In the genomic region with DNA sequence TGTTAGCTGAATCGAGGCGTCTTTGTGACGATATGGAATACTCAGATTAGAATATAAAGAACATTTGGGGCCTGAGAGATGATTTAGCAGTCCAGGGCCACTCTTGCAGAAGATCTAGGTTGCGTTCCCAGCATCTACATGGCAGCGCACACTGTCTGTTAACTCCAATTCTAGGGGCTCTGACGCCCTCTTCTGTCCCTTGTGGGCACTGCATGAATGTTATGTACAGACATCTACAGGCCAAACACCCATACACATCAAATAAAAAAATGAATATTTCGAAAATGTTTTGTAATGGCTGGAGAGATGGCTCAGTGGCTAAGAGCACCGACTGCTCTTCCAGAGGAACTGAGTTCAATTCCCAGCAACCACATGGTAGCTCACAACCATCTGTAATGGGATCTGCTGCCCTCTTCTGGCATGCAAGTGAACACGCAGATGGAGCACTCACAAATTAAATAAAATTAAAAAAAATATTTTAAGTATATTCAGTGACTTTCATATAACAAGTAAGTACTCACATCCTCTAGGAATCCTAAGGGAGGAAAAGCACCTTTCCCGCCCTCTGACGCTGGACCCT, we compare ENCODE assay signal across 15 mouse cellular contexts. TPM values are rescaled to one million over a fixed set of nuclear protein-coding genes. Genes with fewer than 3 reads are reported as not detected.
A peak's percentile ranks its signal among the peaks of the same experiment; 100 is the strongest.
DNase-seq lines count a peak whose midpoint lies in the region; ATAC-seq and TF ChIP-seq lines count a peak whose summit lies in the region.
"Had no signal": no experiment of that assay in that cellular context is flagged by ENCODE, and none has a peak within 500 bp of the region (broad histone marks: within the 10 kb centered on the region; RNA-seq: fewer than 3 reads in every experiment).

No protein-coding gene starts in this region.

- in situ Hi-C loops in ES-E14 (cut with MboI; ENCODE audit: low sequenced_read_pairs in 2 of 2, unreplicated experiment in 2 of 2), result no loop called here

- H3K9ac ChIP-seq in heart, postnatal 0 days (replicated peaks; ENCODE audit: low read depth, low read length), result no peak overlapping the region
- H3K9ac ChIP-seq in heart, embryonic 12.5 days, result no peak overlapping the region
- no peak overlapping the region for H3K9ac ChIP-seq in midbrain, postnatal 0 days (replicated peaks; ENCODE audit: low read length, poor library complexity, severe bottlenecking)
- H3K9ac ChIP-seq in midbrain, embryonic 13.5 days (replicated peaks), result no peak overlapping the region
- no peak overlapping the region for H3K9ac ChIP-seq in ES-E14 (ENCODE audit: insufficient read depth, low read depth, low read length, poor library complexity, severe bottlenecking)

- ATAC-seq in heart, postnatal 0 days (ENCODE audit: insufficient read depth, low read depth), result no peak
- ATAC-seq in heart, embryonic 12.5 days (ENCODE audit: insufficient number of reproducible peaks, low FRiP score), result no peak
- no peak for ATAC-seq in midbrain, postnatal 0 days (ENCODE audit: low FRiP score)
- ATAC-seq in midbrain, embryonic 13.5 days, result no peak

- 0 out of 2 replicates have a peak, but pooled peaks have one; percentile 19 for TF ChIP-seq CTCF in heart, postnatal 0 days (IDR thresholded peaks at IDR 0.05; ENCODE audit: low read depth)
- TF ChIP-seq CTCF in midbrain, postnatal 0 days (IDR thresholded peaks at IDR 0.05), result peak; percentile 46

- TF ChIP-seq EP300 in heart, postnatal 0 days (IDR thresholded peaks at IDR 0.05; ENCODE audit: low read depth), result no peak

- no peak for DNase-seq in heart, postnatal 0 days (ENCODE audit: low spot score)
- DNase-seq in midbrain, postnatal 0 days (ENCODE audit: low spot score), result no peak
- peak; percentile 56 for DNase-seq in ES-E14 (ENCODE audit: low read depth, low spot score)
- peak; percentile 57 for DNase-seq in naive thymus-derived CD4-positive, alpha-beta T cell, adult 2 months (ENCODE audit: low read depth)
- no peak for DNase-seq in urinary bladder, postnatal 4 days (ENCODE audit: low spot score in 2 of 2)
- no peak for DNase-seq in adrenal gland, adult 18-20 months (ENCODE audit: low spot score in 2 of 2)
- DNase-seq: adrenal gland, postnatal 36 days; cerebellum, adult 18-20 months; thymus, postnatal 36 days had no signal

- H3K9me3 ChIP-seq in heart, postnatal 0 days (replicated peaks; ENCODE audit: control insufficient read depth, low read length), result no peaks in the 10 kb centered on the region
- no peaks in the 10 kb centered on the region; the same call in 1 of the 2 replicates for H3K9me3 ChIP-seq in heart, embryonic 12.5 days (replicated peaks)
- no peaks in the 10 kb centered on the region for H3K9me3 ChIP-seq in midbrain, postnatal 0 days (ENCODE audit: low read length)
- no peaks in the 10 kb centered on the region for H3K9me3 ChIP-seq in midbrain, embryonic 13.5 days
- no peaks in the 10 kb centered on the region for H3K9me3 ChIP-seq in ES-E14 (ENCODE audit: control insufficient read depth, insufficient read depth, low read depth, low read length)

- H3K4me2 ChIP-seq in heart, postnatal 0 days (ENCODE audit: low read depth, low read length), result no peak overlapping the region
- no peak overlapping the region for H3K4me2 ChIP-seq in heart, embryonic 12.5 days
- H3K4me2 ChIP-seq in midbrain, postnatal 0 days (ENCODE audit: low read depth, low read length, poor library complexity, severe bottlenecking), result no peak overlapping the region
- H3K4me2 ChIP-seq in midbrain, embryonic 13.5 days (replicated peaks), result no peak overlapping the region

- H3K4me1 ChIP-seq in heart, postnatal 0 days (ENCODE audit: control insufficient read depth, insufficient read depth), result 0 out of 2 replicates have a peak, but pooled peaks cover 3% of the 10 kb centered on the region
- H3K4me1 ChIP-seq in heart, embryonic 12.5 days (replicated peaks), result peaks cover 12% of the 10 kb centered on the region; the same call in 1 of the 2 replicates
- 0 out of 2 replicates have a peak, but pooled peaks cover 3% of the 10 kb centered on the region for H3K4me1 ChIP-seq in midbrain, postnatal 0 days (ENCODE audit: insufficient read depth, low read length)
- H3K4me1 ChIP-seq in midbrain, embryonic 13.5 days (replicated peaks), result peaks cover 11% of the 10 kb centered on the region
- H3K4me1 ChIP-seq in ES-E14 (ENCODE audit: control insufficient read depth in 2 of 2, insufficient read depth in 2 of 2, low read length in 2 of 2, poor library complexity in 1 of 2), result peaks cover 0 to 2% of the 10 kb centered on the region in 2 experiments; a peak in 1 of 4 replicates

- no peaks in the 10 kb centered on the region for H3K36me3 ChIP-seq in heart, postnatal 0 days (replicated peaks; ENCODE audit: control insufficient read depth, insufficient read depth, low read length)
- no peaks in the 10 kb centered on the region for H3K36me3 ChIP-seq in heart, embryonic 12.5 days
- H3K36me3 ChIP-seq in midbrain, postnatal 0 days (ENCODE audit: insufficient read depth, low read length), result no peaks in the 10 kb centered on the region
- no peaks in the 10 kb centered on the region for H3K36me3 ChIP-seq in midbrain, embryonic 13.5 days
- H3K36me3 ChIP-seq in ES-E14 (ENCODE audit: control insufficient read depth, insufficient read depth, low read length, poor library complexity, severe bottlenecking), result no peaks in the 10 kb centered on the region

- no peak overlapping the region for H3K4me3 ChIP-seq in heart, postnatal 0 days (ENCODE audit: low read depth, low read length)
- H3K4me3 ChIP-seq in heart, embryonic 12.5 days, result no peak overlapping the region
- H3K4me3 ChIP-seq in midbrain, postnatal 0 days (ENCODE audit: low read depth, low read length), result no peak overlapping the region
- H3K4me3 ChIP-seq in midbrain, embryonic 13.5 days (replicated peaks), result no peak overlapping the region
- H3K4me3 ChIP-seq in ES-E14 (ENCODE audit: insufficient read depth in 1 of 2, low read depth in 1 of 2, low read length in 2 of 2, poor library complexity in 1 of 2, severe bottlenecking in 1 of 2), result no peak overlapping the region

- no peaks in the 10 kb centered on the region for H3K27me3 ChIP-seq in heart, postnatal 0 days (ENCODE audit: control insufficient read depth, insufficient read depth, low read length)
- no peaks in the 10 kb centered on the region for H3K27me3 ChIP-seq in heart, embryonic 12.5 days (replicated peaks)
- no peaks in the 10 kb centered on the region for H3K27me3 ChIP-seq in midbrain, postnatal 0 days (ENCODE audit: insufficient read depth, low read length)
- no peaks in the 10 kb centered on the region for H3K27me3 ChIP-seq in midbrain, embryonic 13.5 days

- 76% methylated on average over 11 of the region's 11 CpGs for WGBS in heart, postnatal 0 days
- 70% methylated on average over 11 of the region's 11 CpGs for WGBS in heart, embryonic 12.5 days
- 73% methylated on average over 11 of the region's 11 CpGs for WGBS in midbrain, postnatal 0 days
- WGBS in midbrain, embryonic 13.5 days, result 74% methylated on average over 11 of the region's 11 CpGs

- H3K27ac ChIP-seq in heart, postnatal 0 days (ENCODE audit: low read depth), result no peak overlapping the region
- H3K27ac ChIP-seq in heart, embryonic 12.5 days (ENCODE audit: poor library complexity, severe bottlenecking), result no peak overlapping the region
- H3K27ac ChIP-seq in midbrain, postnatal 0 days (ENCODE audit: low read depth, low read length), result no peak overlapping the region
- H3K27ac ChIP-seq in midbrain, embryonic 13.5 days, result no peak overlapping the region
- H3K27ac ChIP-seq in ES-E14 (ENCODE audit: insufficient read depth, low read depth, low read length, poor library complexity, severe bottlenecking), result no peak overlapping the region

RNA-seq across cellular contexts. Expression of gene Ssh3, which starts 13.3 kb away (rescaled TPM):
- total RNA-seq in heart, postnatal 0 days (2014; rRNA removed; ENCODE audit: low replicate concordance), result 11.5 and 11.6 TPM in 2 replicates
- 6.2 and 6.4 TPM in 2 replicates for polyA plus RNA-seq in heart, postnatal 0 days (2015; fragmentation: Nextera tagmentation; extraction: Ambion mirVana)
- 4.5 and 4.7 TPM in 2 replicates for polyA plus RNA-seq in heart, embryonic 12.5 days (2016; fragmentation: Nextera tagmentation; extraction: Ambion mirVana)
- 40.6 and 67.7 TPM in 2 replicates for total RNA-seq in midbrain, postnatal 0 days (2014; rRNA removed)
- 18.6 and 20.7 TPM in 2 replicates for polyA plus RNA-seq in midbrain, postnatal 0 days (2015; fragmentation: Nextera tagmentation; extraction: Ambion mirVana)
- 6.0 and 8.7 TPM in 2 replicates for polyA plus RNA-seq in midbrain, embryonic 13.5 days (2015; fragmentation: Nextera tagmentation; extraction: Ambion mirVana)
- 7.3 and 15.1 TPM in 2 replicates for total RNA-seq in ES-E14 (2012; rRNA removed)
- 10 to 100 TPM; 23.7 to 31.6 TPM for total RNA-seq in adrenal gland, adult 18-20 months (2021)

RNA-seq across cellular contexts. Expression of gene Pold4, which starts 24.0 kb away (rescaled TPM):
- 18.6 and 30.8 TPM in 2 replicates for total RNA-seq in heart, postnatal 0 days (2014; rRNA removed; ENCODE audit: low replicate concordance)
- 23.0 and 27.9 TPM in 2 replicates for polyA plus RNA-seq in heart, postnatal 0 days (2015; fragmentation: Nextera tagmentation; extraction: Ambion mirVana)
- polyA plus RNA-seq in heart, embryonic 12.5 days (2016; fragmentation: Nextera tagmentation; extraction: Ambion mirVana), result 16.6 and 19.4 TPM in 2 replicates
- total RNA-seq in midbrain, postnatal 0 days (2014; rRNA removed), result 20.9 and 37.7 TPM in 2 replicates
- polyA plus RNA-seq in midbrain, postnatal 0 days (2015; fragmentation: Nextera tagmentation; extraction: Ambion mirVana), result 20.8 and 26.8 TPM in 2 replicates
- 14.5 and 15.3 TPM in 2 replicates for polyA plus RNA-seq in midbrain, embryonic 13.5 days (2015; fragmentation: Nextera tagmentation; extraction: Ambion mirVana)
- total RNA-seq in ES-E14 (2012; rRNA removed), result 6.2 and 8.7 TPM in 2 replicates
- total RNA-seq in adrenal gland, adult 18-20 months (2021), result 10 to 100 TPM; 41.0 to 44.4 TPM

RNA-seq across cellular contexts. Expression of gene Ankrd13d, which starts 27.3 kb away (rescaled TPM):
- 2.1 and 2.3 TPM in 2 replicates for total RNA-seq in heart, postnatal 0 days (2014; rRNA removed; ENCODE audit: low replicate concordance)
- 0.40 and 0.41 TPM in 2 replicates for polyA plus RNA-seq in heart, postnatal 0 days (2015; fragmentation: Nextera tagmentation; extraction: Ambion mirVana)
- polyA plus RNA-seq in heart, embryonic 12.5 days (2016; fragmentation: Nextera tagmentation; extraction: Ambion mirVana), result 1.6 and 2.0 TPM in 2 replicates
- 92.2 and 106 TPM in 2 replicates for total RNA-seq in midbrain, postnatal 0 days (2014; rRNA removed)
- 79.1 and 84.8 TPM in 2 replicates for polyA plus RNA-seq in midbrain, postnatal 0 days (2015; fragmentation: Nextera tagmentation; extraction: Ambion mirVana)
- polyA plus RNA-seq in midbrain, embryonic 13.5 days (2015; fragmentation: Nextera tagmentation; extraction: Ambion mirVana), result 23.4 and 27.8 TPM in 2 replicates
- total RNA-seq in ES-E14 (2012; rRNA removed), result 5.5 and 8.8 TPM in 2 replicates
- total RNA-seq in adrenal gland, adult 18-20 months (2021), result 1 to 10 TPM; 3.2 to 5.0 TPM

RNA-seq across cellular contexts. Expression of gene AC109138.7, which starts 41.5 kb away (rescaled TPM):
- total RNA-seq in heart, postnatal 0 days (2014; rRNA removed; ENCODE audit: low replicate concordance), result not detected in 2 replicates
- polyA plus RNA-seq in heart, postnatal 0 days (2015; fragmentation: Nextera tagmentation; extraction: Ambion mirVana), result not detected in 2 replicates
- polyA plus RNA-seq in heart, embryonic 12.5 days (2016; fragmentation: Nextera tagmentation; extraction: Ambion mirVana), result not detected in 2 replicates
- not detected in 2 replicates for total RNA-seq in midbrain, postnatal 0 days (2014; rRNA removed)
- not detected in 2 replicates for polyA plus RNA-seq in midbrain, postnatal 0 days (2015; fragmentation: Nextera tagmentation; extraction: Ambion mirVana)
- polyA plus RNA-seq in midbrain, embryonic 13.5 days (2015; fragmentation: Nextera tagmentation; extraction: Ambion mirVana), result not detected in 2 replicates
- total RNA-seq in ES-E14 (2012; rRNA removed), result not detected in 2 replicates
- total RNA-seq in adrenal gland, adult 18-20 months (2021), result not detected
- total RNA-seq: adrenal gland, postnatal 36 days; left cerebral cortex, adult 18-20 months; liver, adult 2 months; megakaryocyte, adult 5-6 weeks had no signal
- polyA plus RNA-seq: heart, embryonic 14.5 days; liver, adult 2 months had no signal

RNA-seq across cellular contexts. Expression of gene Clcf1, which starts 41.6 kb away (rescaled TPM):
- 3.4 and 14.7 TPM in 2 replicates for total RNA-seq in heart, postnatal 0 days (2014; rRNA removed; ENCODE audit: low replicate concordance)
- 0.67 and 0.91 TPM in 2 replicates for polyA plus RNA-seq in heart, postnatal 0 days (2015; fragmentation: Nextera tagmentation; extraction: Ambion mirVana)
- 1.3 and 1.4 TPM in 2 replicates for polyA plus RNA-seq in heart, embryonic 12.5 days (2016; fragmentation: Nextera tagmentation; extraction: Ambion mirVana)
- 0.99 and 1.2 TPM in 2 replicates for total RNA-seq in midbrain, postnatal 0 days (2014; rRNA removed)
- polyA plus RNA-seq in midbrain, postnatal 0 days (2015; fragmentation: Nextera tagmentation; extraction: Ambion mirVana), result 0.28 and 0.44 TPM in 2 replicates
- polyA plus RNA-seq in midbrain, embryonic 13.5 days (2015; fragmentation: Nextera tagmentation; extraction: Ambion mirVana), result 0.64 and 0.70 TPM in 2 replicates
- 2.2 and 2.7 TPM in 2 replicates for total RNA-seq in ES-E14 (2012; rRNA removed)
- total RNA-seq in adrenal gland, adult 18-20 months (2021), result 10 to 100 TPM in 1 of 2 experiments, 1 to 10 TPM in 1; 7.9 to 11.1 TPM

Comparison
In these comparisons a context has a peak if more than half of its experiments do, and no peak if none do; other contexts are left out.
1. DNase-seq: peak in ES-E14 (single experiment) and naive thymus-derived CD4-positive, alpha-beta T cell, adult 2 months (single experiment); none in heart, postnatal 0 days (single experiment), midbrain, postnatal 0 days (single experiment), urinary bladder, postnatal 4 days (0 of 2) and adrenal gland, adult 18-20 months (0 of 2).